Mouse (Mus musculus): Measurements from ENCODE around the gene Ubl3.

The Ubl3 gene

DNA sequence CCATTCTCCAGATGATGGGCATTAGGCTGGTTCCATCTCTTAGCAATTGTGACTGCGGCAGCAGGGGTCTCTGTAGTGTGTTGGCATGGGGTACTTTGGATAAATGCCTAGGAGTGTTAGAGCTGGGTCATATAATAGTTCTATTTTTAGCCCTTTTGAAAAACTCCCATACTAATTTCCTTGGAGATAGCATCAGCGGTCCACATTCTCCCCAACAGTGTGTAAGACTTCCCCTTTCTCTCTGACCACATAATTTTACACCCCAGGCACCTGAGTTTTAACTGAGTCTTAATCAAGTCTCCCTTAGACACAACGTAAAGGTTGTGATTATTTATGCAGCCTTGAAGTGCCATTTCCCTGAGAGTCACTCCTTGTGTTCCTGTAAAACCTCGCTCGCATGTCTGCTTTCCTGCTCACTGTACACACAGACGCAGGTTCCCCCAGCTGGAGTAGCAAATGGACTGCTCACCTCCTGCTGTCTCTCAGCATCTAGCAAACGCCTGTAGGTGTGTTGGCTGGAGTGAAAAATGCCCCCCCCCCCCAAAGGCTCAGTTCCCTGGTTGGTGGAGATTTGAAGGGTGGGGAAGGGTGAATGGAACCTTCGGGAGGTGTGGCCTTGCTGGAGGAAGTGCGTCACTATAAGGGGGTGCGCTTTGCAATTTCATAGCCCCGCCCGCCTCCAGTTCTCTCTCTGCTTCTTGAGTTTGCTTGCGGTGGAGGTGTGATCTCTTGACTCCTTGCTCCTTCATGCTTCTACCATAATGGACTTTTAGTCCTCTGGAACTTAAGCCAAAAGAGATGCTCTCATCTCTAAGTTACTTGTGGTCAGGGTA, 63.5 kb downstream of the Ubl3 start:
- peak; percentile 16 to 41 for DNase-seq (ENCODE audit: low read depth in 2 of 2, low spot score in 2 of 2)

- no peak for DNase-seq (ENCODE audit: low read depth in 2 of 2, low spot score in 2 of 2)
These were observed 66.4 kb downstream of the Ubl3 start for GRCm38 (mm10) chr5:148486202-148486601.

GRCm38 (mm10) chr5:148481745-148482144, 70.8 kb downstream of the Ubl3 start:
- DNase-seq (ENCODE audit: low read depth in 2 of 2, low spot score in 2 of 2): no peak

DNA sequence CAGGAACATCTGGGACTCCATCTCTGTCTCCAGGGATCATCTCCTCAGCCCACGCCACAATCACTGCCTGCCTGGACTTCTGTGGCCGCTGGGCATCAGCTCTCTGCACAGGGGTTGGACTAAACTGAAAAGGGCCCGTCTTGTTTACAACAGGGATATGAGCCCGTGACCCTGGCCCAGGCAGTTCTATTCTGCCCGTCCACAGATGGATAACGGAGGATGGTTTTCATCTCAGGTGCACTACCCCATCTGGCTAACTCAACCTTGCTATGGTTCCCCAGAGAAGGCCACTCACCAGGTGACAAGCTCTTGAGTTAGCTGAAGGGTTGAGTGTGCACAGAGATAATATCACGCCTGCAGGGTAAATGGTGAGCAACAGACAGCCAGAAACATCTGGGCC, 78.2 kb downstream of the Ubl3 start:
- no peak for DNase-seq (ENCODE audit: low read depth in 2 of 2, low spot score in 2 of 2)

- DNase-seq (ENCODE audit: low read depth in 2 of 2, low spot score in 2 of 2): no peak
These were observed 83.8 kb downstream of the Ubl3 start for GRCm38 (mm10) chr5:148468626-148469441.

GRCm38 (mm10) chr5:148466933-148467607, 85.5 kb downstream of the Ubl3 start:
- DNase-seq (ENCODE audit: low read depth in 2 of 2, low spot score in 2 of 2): no peak

GRCm38 (mm10) chr5:148466116-148466515, 86.5 kb downstream of the Ubl3 start:
- DNase-seq (ENCODE audit: low read depth in 2 of 2, low spot score in 2 of 2): no peak

GRCm38 (mm10) chr5:148465091-148465490, 87.5 kb downstream of the Ubl3 start:
- no peak for DNase-seq (ENCODE audit: low read depth in 2 of 2, low spot score in 2 of 2)

GRCm38 (mm10) chr5:148464489-148464888, 88.1 kb downstream of the Ubl3 start:
- no peak for DNase-seq (ENCODE audit: low read depth in 2 of 2, low spot score in 2 of 2)

DNA sequence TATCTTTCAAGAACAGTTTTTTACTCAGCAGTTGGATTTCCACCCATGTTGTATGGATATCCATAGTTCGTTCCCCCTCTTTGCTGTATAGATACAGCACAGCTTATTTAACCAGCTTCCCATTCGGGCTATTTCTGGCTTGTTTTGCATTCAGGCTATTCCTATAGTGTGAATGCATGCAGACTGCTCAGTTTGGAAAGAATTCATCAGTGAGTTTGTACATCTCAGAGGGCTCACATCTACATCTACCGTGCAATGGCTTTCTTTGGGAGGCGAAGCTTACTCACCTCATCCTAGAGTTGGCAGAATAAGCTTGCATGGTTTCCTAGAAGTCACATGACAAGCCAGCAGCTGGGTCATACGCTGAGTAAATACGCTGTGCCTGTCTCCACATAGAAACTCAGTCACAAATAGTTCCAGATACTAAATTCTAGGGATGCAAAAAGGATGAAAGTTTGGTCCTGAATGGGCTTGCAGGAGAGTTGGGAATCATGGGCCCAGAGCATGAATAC, 88.8 kb downstream of the Ubl3 start:
- no peak for DNase-seq (ENCODE audit: low read depth in 2 of 2, low spot score in 2 of 2)
